Mouse (Mus musculus): Measurements from ENCODE around the gene Eef1g. TPM values are rescaled to one million over a fixed set of nuclear protein-coding genes. Genes with fewer than 3 reads are reported as not detected.

Eef1g gene
- total RNA-seq, 2 experiments from 2014 or later, result 198 to 230 TPM

DNA sequence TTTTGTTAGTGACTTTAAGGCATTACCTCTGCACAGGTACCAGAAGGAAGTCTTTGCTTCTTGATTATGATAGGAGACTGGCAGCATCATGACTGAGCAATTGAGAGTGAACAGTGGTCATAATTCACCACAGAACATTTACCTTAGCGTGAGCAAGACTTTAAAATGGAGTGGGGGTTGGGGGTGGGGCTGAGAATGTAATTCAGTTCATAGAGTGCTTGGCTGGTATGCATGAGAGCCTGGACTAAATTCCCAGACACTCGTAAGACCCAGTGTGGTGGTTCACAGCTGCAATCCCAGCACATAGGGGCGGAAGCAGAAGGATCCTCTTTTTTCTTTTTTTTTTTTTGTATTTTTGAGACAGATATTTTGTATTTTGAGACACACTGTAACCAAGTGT lies 52.5 kb downstream of the Eef1g start:
- DNase-seq (ENCODE audit: low spot score in 2 of 2), result no peak

- DNase-seq (ENCODE audit: low spot score in 2 of 2), result peak; percentile 14 to 64
Observed at GRCm38 (mm10) chr19:9023021-9023778, 56.4 kb downstream of the Eef1g start.

- no peak for DNase-seq (ENCODE audit: low spot score in 2 of 2)
Observed at GRCm38 (mm10) chr19:9025562-9026257, 58.9 kb downstream of the Eef1g start.

DNA sequence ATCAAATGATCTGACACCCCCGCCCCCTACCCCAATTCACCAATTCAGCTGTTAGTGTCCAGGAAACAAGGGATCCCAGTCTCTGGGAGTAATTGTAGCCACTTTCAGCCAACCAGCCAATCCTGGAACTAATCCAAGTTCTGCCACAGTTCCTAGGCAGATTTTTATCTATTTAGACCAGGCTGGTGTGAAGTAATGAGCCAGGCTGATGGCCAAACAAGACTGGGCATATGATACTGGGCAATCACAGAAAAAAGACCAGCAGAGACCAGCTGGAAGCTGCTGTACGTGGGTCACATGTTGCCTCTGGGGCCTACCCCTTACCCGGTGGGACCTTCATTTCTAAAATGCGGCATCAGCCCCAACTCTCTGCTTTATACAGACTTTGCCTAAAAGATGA lies 59.8 kb downstream of the Eef1g start:
- DNase-seq (ENCODE audit: low spot score in 2 of 2), result peak; percentile 13 to 68

DNA sequence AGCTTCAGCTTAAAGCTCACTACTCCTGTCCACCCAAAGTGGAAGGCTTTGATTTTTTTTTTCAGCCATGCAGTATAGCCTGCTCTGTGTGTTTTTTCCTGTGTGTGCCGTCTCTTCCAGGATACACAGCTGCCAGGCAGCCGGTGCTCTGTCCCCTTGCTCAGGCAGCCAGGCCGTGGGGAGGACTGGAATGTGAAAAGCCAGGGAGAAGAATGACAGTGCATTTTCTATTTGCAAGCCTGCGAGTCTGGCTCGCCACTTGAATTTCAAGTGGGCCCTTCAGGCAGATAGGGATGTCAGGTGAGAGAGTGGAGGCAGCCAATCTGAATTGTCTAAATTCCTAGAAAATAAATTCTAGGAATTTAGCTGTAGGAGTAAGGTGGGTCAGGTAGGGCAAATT lies 61.0 kb downstream of the Eef1g start:
- peak; percentile 23 to 28 for DNase-seq (ENCODE audit: low spot score in 2 of 2)

Other genes starting within 250 kb of the Eef1g start
- 100 to 1,000 TPM; 188 to 200 TPM for gene Slc3a2, start 243.7 kb upstream of the Eef1g start, total RNA-seq (2021)
- gene Wdr74, start 231.2 kb upstream of the Eef1g start, total RNA-seq (2021), result 10 to 100 TPM; 39.9 to 47.9 TPM
- 1 to 10 TPM; 1.8 to 2.0 TPM for gene 1700092M07Rik, start 226.3 kb upstream of the Eef1g start, total RNA-seq (2021)
- 10 to 100 TPM; 64.5 to 71.4 TPM for gene Stx5a, start 225.6 kb upstream of the Eef1g start, total RNA-seq (2021)
- gene Nxf1, start 210.0 kb upstream of the Eef1g start, total RNA-seq (2021), result 10 to 100 TPM; 79.3 to 91.9 TPM
- 100 to 1,000 TPM; 101 to 108 TPM for gene Tmem223, start 196.0 kb upstream of the Eef1g start, total RNA-seq (2021)
- 10 to 100 TPM; 10.1 to 12.0 TPM for gene Tmem179b, start 192.6 kb upstream of the Eef1g start, total RNA-seq (2021)
- 10 to 100 TPM; 14.1 to 15.0 TPM for gene Taf6l, start 180.6 kb upstream of the Eef1g start, total RNA-seq (2021)
- gene Polr2g, start 168.5 kb upstream of the Eef1g start, total RNA-seq (2021), result 100 to 1,000 TPM; 119 TPM
- 1 to 10 TPM; 4.3 TPM for gene Zbtb3, start 164.5 kb upstream of the Eef1g start, total RNA-seq (2021)
- 10 to 100 TPM; 29.8 to 32.1 TPM for gene Ttc9c, start 147.7 kb upstream of the Eef1g start, total RNA-seq (2021)
- gene Hnrnpul2, start 147.0 kb upstream of the Eef1g start, total RNA-seq (2021), result 100 to 1,000 TPM in 1 of 2 experiments, 10 to 100 TPM in 1; 99.4 to 103 TPM
- gene AC129217.1, start 137.3 kb upstream of the Eef1g start, total RNA-seq (2021), result 1 to 10 TPM in 1 of 2 experiments, not detected in 1; 4.4 TPM
- 100 to 1,000 TPM in 1 of 2 experiments, 10 to 100 TPM in 1; 96.2 to 107 TPM for gene Bscl2, start 129.6 kb upstream of the Eef1g start, total RNA-seq (2021)
- 100 to 1,000 TPM; 220 to 243 TPM for gene Gng3, start 127.8 kb upstream of the Eef1g start, total RNA-seq (2021)
- gene Lrrn4cl, start 116.3 kb upstream of the Eef1g start, total RNA-seq (2021), result under 1 TPM; 0.30 to 0.55 TPM
- gene Ubxn1, start 95.5 kb upstream of the Eef1g start, total RNA-seq (2021), result 100 to 1,000 TPM in 1 of 2 experiments, 10 to 100 TPM in 1; 95.4 to 101 TPM
- gene Uqcc3, start 86.1 kb upstream of the Eef1g start, total RNA-seq (2021), result 10 to 100 TPM; 35.2 to 35.6 TPM
- gene Lbhd1, start 83.3 kb upstream of the Eef1g start, total RNA-seq (2021), result 1 to 10 TPM; 5.4 to 7.0 TPM
- not detected for gene Gm49403, start 83.1 kb upstream of the Eef1g start, total RNA-seq (2021)
- gene 1810009A15Rik, start 78.2 kb upstream of the Eef1g start, total RNA-seq (2021), result 10 to 100 TPM; 24.4 to 26.1 TPM
- gene Gm49416, start 78.1 kb upstream of the Eef1g start, total RNA-seq (2021), result 1 to 10 TPM in 1 of 2 experiments, not detected in 1; 1.1 TPM
- gene Ints5, start 74.0 kb upstream of the Eef1g start, total RNA-seq (2021), result 10 to 100 TPM; 22.0 to 25.4 TPM
- gene Ganab, start 69.0 kb upstream of the Eef1g start, total RNA-seq (2021), result 100 to 1,000 TPM; 111 to 114 TPM
- gene B3gat3, start 46.7 kb upstream of the Eef1g start, total RNA-seq (2021), result 100 to 1,000 TPM; 144 to 149 TPM
- 1 to 10 TPM; 3.2 to 4.0 TPM for gene Rom1, start 37.7 kb upstream of the Eef1g start, total RNA-seq (2021)
- 10 to 100 TPM; 11.3 to 11.7 TPM for gene Eml3, start 37.5 kb upstream of the Eef1g start, total RNA-seq (2021)
- 10 to 100 TPM; 52.4 to 56.6 TPM for gene Mta2, start 25.2 kb upstream of the Eef1g start, total RNA-seq (2021)
- gene Tut1, start 13.2 kb upstream of the Eef1g start, total RNA-seq (2021), result 10 to 100 TPM; 15.0 to 17.3 TPM
- gene Ahnak, start 22.2 kb downstream of the Eef1g start, total RNA-seq (2021), result 10 to 100 TPM; 20.7 to 22.5 TPM
- gene Scgb1a1, start 120.9 kb downstream of the Eef1g start, total RNA-seq (2021), result not detected
- 100 to 1,000 TPM; 134 to 142 TPM for gene Asrgl1, start 168.6 kb downstream of the Eef1g start, total RNA-seq (2021)

Measured in layer of hippocampus, postnatal 14 days (tissue).